ENCODE assay signal across 32 mouse cellular contexts in the genomic region with DNA sequence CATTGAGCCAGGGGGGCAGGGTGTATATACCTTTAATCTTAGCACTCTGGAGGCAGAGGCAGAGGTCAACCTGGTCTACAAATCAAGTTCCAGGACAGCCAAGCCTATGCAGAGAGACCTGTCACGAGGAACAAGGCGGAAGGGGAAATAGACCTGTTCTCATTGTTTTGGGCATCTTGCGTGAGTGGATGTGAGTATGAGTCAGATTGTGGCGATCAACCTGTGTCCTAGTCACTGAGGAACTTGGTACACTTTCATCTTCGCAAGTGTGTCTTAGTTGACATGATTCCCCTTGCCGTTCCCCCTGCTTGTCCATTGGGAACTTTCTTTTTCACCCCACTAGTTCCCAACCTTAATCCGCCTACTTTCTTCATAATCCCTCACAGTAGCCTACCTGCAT. TPM values are rescaled to one million over a fixed set of nuclear protein-coding genes. Genes with fewer than 3 reads are reported as not detected.
DNase-seq lines count a peak whose midpoint lies in the region; ATAC-seq and TF ChIP-seq lines count a peak whose summit lies in the region.
"Had no signal": no experiment of that assay in that cellular context is flagged by ENCODE, and none has a peak within 500 bp of the region (broad histone marks: within the 10 kb centered on the region; RNA-seq: fewer than 3 reads in every experiment).

No protein-coding gene starts in this region.

- WGBS in heart, adult 2 months, result 89% methylated on average over 7 of the region's 7 CpGs
- WGBS in kidney, embryonic 15.5 days, result 90% methylated on average over 7 of the region's 7 CpGs

- intact Hi-C loops in heart, adult 2 months (cut with DNase I), result no loop called here

- H3K4me2 ChIP-seq in kidney, embryonic 15.5 days, result no peak overlapping the region
- H3K4me2 ChIP-seq: embryonic facial prominence, embryonic 13.5 days; forebrain, embryonic 12.5 days; forebrain, embryonic 15.5 days; heart, embryonic 12.5 days; heart, embryonic 15.5 days; hindbrain, embryonic 13.5 days; intestine, embryonic 15.5 days had no signal

- H3K79me2 ChIP-seq in heart, adult 2 months (replicated peaks; ENCODE audit: control insufficient read depth, insufficient read depth, low read length), result peaks cover 6% of the 10 kb centered on the region

- TF ChIP-seq EP300 in heart, adult 2 months (IDR thresholded peaks at IDR 0.05; ENCODE audit: insufficient read depth, low read depth, low read length), result no peak

- no peaks in the 10 kb centered on the region for H3K27me3 ChIP-seq in heart, adult 2 months (ENCODE audit: control insufficient read depth, insufficient read depth, low read length)
- H3K27me3 ChIP-seq in kidney, embryonic 15.5 days, result no peaks in the 10 kb centered on the region
- H3K27me3 ChIP-seq: CH12.LX; embryonic facial prominence, embryonic 13.5 days; forebrain, embryonic 12.5 days; forebrain, embryonic 15.5 days; heart, embryonic 12.5 days; heart, embryonic 15.5 days; hindbrain, embryonic 13.5 days; intestine, embryonic 15.5 days; Patski had no signal

- H3K27ac ChIP-seq in heart, adult 2 months, result no peak overlapping the region
- H3K27ac ChIP-seq in kidney, embryonic 15.5 days, result no peak overlapping the region
- H3K27ac ChIP-seq: embryonic facial prominence, embryonic 10.5 days; embryonic facial prominence, embryonic 13.5 days; forebrain, embryonic 12.5 days; forebrain, embryonic 15.5 days; heart, embryonic 15.5 days; hindbrain, embryonic 10.5 days; hindbrain, embryonic 13.5 days; hindbrain, postnatal 0 days; intestine, embryonic 15.5 days had no signal

- H3K36me3 ChIP-seq in heart, adult 2 months (ENCODE audit: control insufficient read depth, insufficient read depth, low read length), result peaks cover 8% of the 10 kb centered on the region
- peaks cover 9% of the 10 kb centered on the region; the same call in 1 of the 2 replicates for H3K36me3 ChIP-seq in kidney, embryonic 15.5 days
- H3K36me3 ChIP-seq: forebrain, embryonic 12.5 days; forebrain, embryonic 15.5 days; heart, embryonic 15.5 days; hindbrain, embryonic 13.5 days; intestine, embryonic 15.5 days had no signal

- H3K9ac ChIP-seq in heart, adult 2 months (ENCODE audit: low read depth, low read length), result no peak overlapping the region
- H3K9ac ChIP-seq in kidney, embryonic 15.5 days, result no peak overlapping the region
- H3K9ac ChIP-seq: embryonic facial prominence, embryonic 13.5 days; forebrain, embryonic 12.5 days; forebrain, embryonic 15.5 days; heart, embryonic 12.5 days; heart, embryonic 15.5 days; hindbrain, embryonic 13.5 days; intestine, embryonic 15.5 days had no signal

- H3K4me3 ChIP-seq in heart, adult 2 months, result no peak overlapping the region
- no peak overlapping the region for H3K4me3 ChIP-seq in kidney, embryonic 15.5 days (replicated peaks)
- H3K4me3 ChIP-seq: embryonic facial prominence, embryonic 10.5 days; embryonic facial prominence, embryonic 13.5 days; erythroblast, embryonic 14.5 days; forebrain, embryonic 12.5 days; forebrain, embryonic 15.5 days; heart, embryonic 12.5 days; heart, embryonic 15.5 days; hindbrain, embryonic 10.5 days; hindbrain, embryonic 13.5 days; intestine, embryonic 15.5 days had no signal

- TF ChIP-seq CTCF in heart, adult 2 months (IDR thresholded peaks at IDR 0.05), result no peak

- peak; percentile 77 for DNase-seq in heart, adult 11 months
- no peak for DNase-seq in heart, adult 2 months
- DNase-seq in R1 (ENCODE audit: low read depth, low spot score), result peak; percentile 32
- DNase-seq: adrenal gland, adult 8-10 months; adrenal gland, postnatal 25 days; cerebellum, adult 11-12 months; cerebellum, adult 8-10 months; cerebellum, postnatal 10 days; cerebellum, postnatal 36 days; embryo, embryonic 11 days; gastrocnemius, postnatal 10 days; gastrocnemius, postnatal 36 days; heart, postnatal 10 days; heart, postnatal 36 days had no signal

- 0 out of 2 replicates have a peak, but pooled peaks have one; percentile 28 for ATAC-seq in neutrophil, adult 5-6 weeks (ENCODE audit: extremely low read depth, insufficient number of reproducible peaks, low FRiP score, poor library complexity, severe bottlenecking)
- ATAC-seq in kidney, embryonic 15.5 days (replicated peaks; ENCODE audit: low FRiP score), result no peak
- no peak for ATAC-seq in CD4-positive, CD25-positive, alpha-beta regulatory T cell, adult 4 months
- ATAC-seq: activated CD4-positive, CD25-positive, alpha-beta regulatory T cell, adult 4 months; forebrain, embryonic 15.5 days; hindbrain, postnatal 0 days; intestine, embryonic 15.5 days; Patski had no signal

- H3K9me3 ChIP-seq in kidney, embryonic 15.5 days (replicated peaks), result no peaks in the 10 kb centered on the region
- H3K9me3 ChIP-seq: embryonic facial prominence, embryonic 10.5 days; embryonic facial prominence, embryonic 13.5 days; forebrain, embryonic 12.5 days; forebrain, embryonic 15.5 days; G1E; heart, embryonic 12.5 days; heart, embryonic 15.5 days; hindbrain, embryonic 10.5 days; hindbrain, embryonic 13.5 days; intestine, embryonic 15.5 days had no signal

- peaks cover 5% of the 10 kb centered on the region for H3K4me1 ChIP-seq in heart, adult 2 months (ENCODE audit: control insufficient read depth, insufficient read depth, low read length)
- H3K4me1 ChIP-seq in kidney, embryonic 15.5 days, result no peaks in the 10 kb centered on the region
- H3K4me1 ChIP-seq: embryonic facial prominence, embryonic 10.5 days; forebrain, embryonic 12.5 days; heart, embryonic 15.5 days; hindbrain, embryonic 10.5 days; hindbrain, embryonic 13.5 days; intestine, embryonic 15.5 days had no signal

- no peak for TF ChIP-seq POLR2A in heart, adult 2 months (IDR thresholded peaks at IDR 0.05; ENCODE audit: insufficient read depth, low read depth, low read length)

RNA-seq across cellular contexts. Expression of a gene that starts 26.9 kb away (rescaled TPM):
- 100 to 1,000 TPM; 103 to 115 TPM for total RNA-seq in heart, adult 2 months (2021)
- 56.2 and 104 TPM in 2 replicates for polyA plus RNA-seq in heart, adult 2 months (2012; rRNA removed)
- 130 and 147 TPM in 2 replicates for total RNA-seq in neutrophil, adult 5-6 weeks (2017)
- polyA plus RNA-seq in kidney, embryonic 15.5 days (2015; fragmentation: Nextera tagmentation; extraction: Ambion mirVana), result 164 and 172 TPM in 2 replicates
- 10 to 100 TPM; 19.1 to 32.1 TPM for polyA plus RNA-seq in CD4-positive, CD25-positive, alpha-beta regulatory T cell, adult 4 months (2017; shearing (Covaris generic))

RNA-seq across cellular contexts. Expression of a gene that starts 59.5 kb away (rescaled TPM):
- 1 to 10 TPM in 1 of 2 experiments, under 1 TPM in 1; 0.99 to 1.2 TPM for total RNA-seq in heart, adult 2 months (2021)
- 0.53 and 1.3 TPM in 2 replicates for polyA plus RNA-seq in heart, adult 2 months (2012; rRNA removed)
- total RNA-seq in neutrophil, adult 5-6 weeks (2017), result 1.3 and 2.8 TPM in 2 replicates
- polyA plus RNA-seq in kidney, embryonic 15.5 days (2015; fragmentation: Nextera tagmentation; extraction: Ambion mirVana), result 37.8 and 43.5 TPM in 2 replicates
- polyA plus RNA-seq in CD4-positive, CD25-positive, alpha-beta regulatory T cell, adult 4 months (2017; shearing (Covaris generic)), result 1 to 10 TPM; 7.5 to 10.0 TPM

Comparison
In these comparisons a context has a peak if more than half of its experiments do, and no peak if none do; other contexts are left out.
1. DNase-seq: peak in heart, adult 11 months (single experiment) and R1 (single experiment); none in heart, adult 2 months (0 of 2).